Mouse (Mus musculus) embryonic facial prominence, embryonic 12.5 days (tissue): ENCODE results near the gene Eps15l1. TPM values are rescaled to one million over a fixed set of nuclear protein-coding genes. Genes with fewer than 3 reads are reported as not detected.

Experiments used
- ATAC-seq: fragments of 200-750 bp; cut with Nextera tagmentation; 2 replicates; pipeline ENCODE4 v1.8.0; 2017; ENCODE audit not compliant: insufficient number of reproducible peaks, insufficient read depth, low FRiP score, low TSS enrichment
- H3K27ac ChIP-seq: fragments of 300-500 bp; sonication (generic); 2 replicates; pipeline ENCODE4 v1.5.1; 2016; ENCODE audit warnings: mild to moderate bottlenecking
- H3K27me3 ChIP-seq: fragments of 300-500 bp; sonication (generic); 2 replicates; pipeline ENCODE4 v1.6.1; 2016; ENCODE audit warnings: mild to moderate bottlenecking, moderate library complexity
- H3K36me3 ChIP-seq: fragments of 300-500 bp; sonication (generic); 2 replicates; pipeline ENCODE4 v1.6.1; 2016; ENCODE audit warnings: mild to moderate bottlenecking
- H3K4me1 ChIP-seq: fragments of 300-500 bp; sonication (generic); 2 replicates; pipeline ENCODE4 v1.6.1; 2016
- H3K4me2 ChIP-seq: fragments of 300-500 bp; sonication (generic); replicated peaks from 2 replicates; pipeline ENCODE4 v1.6.1; 2016; ENCODE audit warnings: mild to moderate bottlenecking, moderate library complexity
- H3K4me3 ChIP-seq: fragments of 300-500 bp; sonication (generic); 2 replicates; pipeline ENCODE4 v1.5.1; 2016; ENCODE audit warnings: mild to moderate bottlenecking
- H3K9ac ChIP-seq: fragments of 300-500 bp; sonication (generic); 2 replicates; pipeline ENCODE4 v1.6.1; 2016; ENCODE audit warnings: mild to moderate bottlenecking, moderate library complexity
- H3K9me3 ChIP-seq: fragments of 300-500 bp; sonication (generic); 2 replicates; pipeline ENCODE4 v1.6.1; 2016; ENCODE audit warnings: mild to moderate bottlenecking, moderate library complexity
- WGBS: fragments of 180-500 bp; shearing (Covaris S2); methylation state at CpG from one replicate; pipeline ENCODE4 v1.1.7; 2016; 5-methylcytosine and 5-hydroxymethylcytosine counted together
- polyA plus RNA-seq: library from polyadenylated mRNA; unstranded; fragments of >200 nt; fragmentation: Nextera tagmentation; extraction: Ambion mirVana; gene quantifications from 2 replicates; pipeline ENCODE4 v1.2.1, GENCODE M21; 2016

The Eps15l1 gene
- polyA plus RNA-seq, 1 experiment from 2014 or later, result 69.0 TPM

DNA sequence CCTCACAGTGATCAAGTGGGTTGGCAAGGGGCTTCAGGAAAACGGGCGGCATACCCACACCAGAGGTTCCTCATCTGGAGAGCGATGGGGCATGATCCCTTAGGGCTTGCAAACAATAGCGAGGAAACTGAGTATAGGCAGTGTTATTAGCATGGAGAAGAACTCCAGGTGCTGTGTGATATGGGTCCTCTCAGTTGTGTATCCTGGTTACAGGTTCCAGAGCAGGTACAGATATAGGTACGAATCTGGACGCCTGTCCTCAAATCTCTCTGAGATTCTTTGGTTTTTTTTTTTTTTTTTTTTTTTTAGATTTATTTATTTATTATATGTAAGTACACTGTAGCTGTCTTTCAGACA lies 22.7 kb upstream of the Eps15l1 start:
- Histone ChIP-seq H3K4me3 (peak overlapping the region; percentile 46), H3K4me1 (no peaks in the 10 kb centered on the region), H3K36me3 (peaks cover 16% of the 10 kb centered on the region), H3K9me3 (no peaks in the 10 kb centered on the region), H3K4me2 (peak overlapping the region; percentile 52), H3K9ac (peak overlapping the region; percentile 62), H3K27ac (no peak overlapping the region), H3K27me3 (no peaks in the 10 kb centered on the region)
- 41% methylated on average over 6 of the region's 6 CpGs for WGBS
- ATAC-seq, result no peak; the same call in 1 of the 2 replicates

DNA sequence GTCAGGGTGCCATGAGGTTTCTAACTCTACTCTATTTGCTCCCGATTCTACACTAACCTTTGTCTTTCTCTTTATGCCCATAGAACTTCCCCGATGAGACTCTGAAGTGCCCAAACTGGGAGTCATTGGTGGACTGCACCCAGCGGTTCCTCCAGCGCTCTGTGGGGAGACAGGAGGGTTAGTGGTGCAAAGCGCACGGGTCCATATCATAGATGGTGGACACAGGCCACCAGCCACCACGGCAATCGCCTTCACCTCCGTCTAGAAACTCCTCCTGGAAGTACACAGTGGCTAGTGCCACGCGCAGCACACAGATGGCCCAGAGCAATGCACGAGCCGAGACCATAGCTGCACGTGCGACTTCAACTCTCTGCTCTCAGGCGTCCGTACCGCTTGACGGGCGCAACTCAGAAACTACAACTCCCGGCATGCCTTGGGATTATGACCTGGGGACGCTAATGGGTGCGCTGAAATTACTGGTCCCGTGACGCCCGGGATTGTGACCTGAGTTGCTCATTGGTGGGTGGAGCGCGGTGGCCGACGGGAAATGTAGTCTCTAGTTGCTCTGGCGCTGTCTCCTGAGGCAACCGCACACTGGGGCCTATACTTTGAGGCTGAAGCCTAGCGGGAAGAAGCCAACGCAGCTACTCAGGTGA lies 22.2 kb upstream of the Eps15l1 start, which contains the start of the genes Calr3 and 1700030K09Rik:
Calr3 (minus strand) TSS at position 533 of the 656 bp plus-strand sequence.
1700030K09Rik (plus strand) TSS at position 543 of the 656 bp plus-strand sequence.
- peak within 1 kb of the TSS; percentile 52 for H3K4me2 ChIP-seq
- peaks cover 13% of the 10 kb centered on the region for H3K36me3 ChIP-seq
- no peaks in the 10 kb centered on the region for H3K4me1 ChIP-seq
- H3K9ac ChIP-seq, result peak within 1 kb of the TSS; percentile 62
- H3K4me3 ChIP-seq, result peak within 1 kb of the TSS; percentile 46
- H3K27ac ChIP-seq, result no peak within 1 kb of the TSS
- ATAC-seq, result peak; percentile 98
- no peaks in the 10 kb centered on the region for H3K9me3 ChIP-seq
- 6% methylated on average over 34 of the region's 34 CpGs for WGBS
- no peaks in the 10 kb centered on the region for H3K27me3 ChIP-seq

- H3K4me3 ChIP-seq, result no peak overlapping the region
- WGBS, result 72% methylated on average over 8 of the region's 8 CpGs
- H3K27ac ChIP-seq, result no peak overlapping the region
- no peaks in the 10 kb centered on the region for H3K4me1 ChIP-seq
- no peaks in the 10 kb centered on the region for H3K36me3 ChIP-seq
- ATAC-seq, result no peak
- no peak overlapping the region for H3K9ac ChIP-seq
- no peak overlapping the region for H3K4me2 ChIP-seq
- no peaks in the 10 kb centered on the region for H3K27me3 ChIP-seq
- no peaks in the 10 kb centered on the region for H3K9me3 ChIP-seq
These were observed 17.2 kb upstream of the Eps15l1 start for GRCm38 (mm10) chr8:72438248-72439015.

DNA sequence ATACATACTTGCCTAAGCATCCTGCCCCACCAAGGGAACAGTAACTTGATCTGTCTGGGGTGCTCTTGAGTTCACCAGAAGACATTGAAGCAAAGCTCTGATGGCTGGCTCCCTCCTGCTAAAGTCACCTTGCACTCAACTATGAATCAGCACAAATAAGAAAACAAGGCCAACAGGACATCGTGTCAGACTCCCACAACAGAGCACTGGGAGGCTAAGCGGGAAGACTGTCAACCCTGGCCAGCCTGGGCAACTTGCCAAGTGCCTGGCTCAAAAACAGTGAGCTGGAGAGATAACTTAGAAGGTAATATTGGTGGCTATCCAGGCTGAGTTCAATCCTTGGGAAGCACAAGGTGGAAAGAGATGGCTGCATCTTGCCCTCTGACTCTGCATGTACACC lies 13.7 kb upstream of the Eps15l1 start:
- Histone ChIP-seq H3K9me3 (no peaks in the 10 kb centered on the region), H3K27me3 (no peaks in the 10 kb centered on the region), H3K9ac (no peak overlapping the region), H3K4me2 (no peak overlapping the region), H3K36me3 (no peaks in the 10 kb centered on the region), H3K4me1 (no peaks in the 10 kb centered on the region), H3K27ac (no peak overlapping the region), H3K4me3 (no peak overlapping the region)
- 73% methylated on average over 2 of the region's 2 CpGs for WGBS
- no peak for ATAC-seq

DNA sequence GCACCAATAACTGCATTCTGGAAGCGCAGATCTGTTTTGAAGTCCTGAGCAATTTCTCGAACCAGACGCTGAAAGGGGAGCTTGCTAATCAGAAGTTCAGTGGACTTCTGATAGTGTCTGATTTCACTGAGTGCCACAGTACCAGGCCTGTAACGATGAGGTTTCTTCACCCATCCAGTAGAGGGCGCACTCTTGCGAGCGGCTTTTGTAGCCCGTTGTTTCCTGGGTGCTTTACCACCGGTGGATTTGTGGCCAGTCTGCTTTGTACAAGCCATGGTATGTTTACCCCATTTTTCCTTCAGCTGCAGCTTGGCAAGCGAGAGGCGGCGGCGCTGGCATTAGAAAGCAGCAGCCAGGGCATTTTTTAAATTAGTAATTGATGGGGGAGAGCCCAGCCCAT lies 8.4 kb upstream of the Eps15l1 start:
- no peaks in the 10 kb centered on the region for H3K9me3 ChIP-seq
- no peaks in the 10 kb centered on the region for H3K36me3 ChIP-seq
- WGBS, result 52% methylated on average over 13 of the region's 13 CpGs
- no peaks in the 10 kb centered on the region for H3K4me1 ChIP-seq
- no peak overlapping the region for H3K4me2 ChIP-seq
- no peaks in the 10 kb centered on the region for H3K27me3 ChIP-seq
- ATAC-seq, result no peak
- H3K9ac ChIP-seq, result no peak overlapping the region
- H3K27ac ChIP-seq, result no peak overlapping the region
- no peak overlapping the region for H3K4me3 ChIP-seq

- ATAC-seq, result no peak
- Histone ChIP-seq H3K36me3 (0 out of 2 replicates have a peak, but pooled peaks cover 3% of the 10 kb centered on the region), H3K9me3 (no peaks in the 10 kb centered on the region), H3K27me3 (no peaks in the 10 kb centered on the region), H3K4me3 (no peak overlapping the region), H3K9ac (no peak overlapping the region), H3K27ac (no peak overlapping the region), H3K4me2 (no peak overlapping the region), H3K4me1 (peaks cover 27% of the 10 kb centered on the region)
- WGBS, result 76% methylated on average over 1 of the region's 1 CpGs
These were observed 1.7 kb upstream of the Eps15l1 start for GRCm38 (mm10) chr8:72422926-72423325.

DNA sequence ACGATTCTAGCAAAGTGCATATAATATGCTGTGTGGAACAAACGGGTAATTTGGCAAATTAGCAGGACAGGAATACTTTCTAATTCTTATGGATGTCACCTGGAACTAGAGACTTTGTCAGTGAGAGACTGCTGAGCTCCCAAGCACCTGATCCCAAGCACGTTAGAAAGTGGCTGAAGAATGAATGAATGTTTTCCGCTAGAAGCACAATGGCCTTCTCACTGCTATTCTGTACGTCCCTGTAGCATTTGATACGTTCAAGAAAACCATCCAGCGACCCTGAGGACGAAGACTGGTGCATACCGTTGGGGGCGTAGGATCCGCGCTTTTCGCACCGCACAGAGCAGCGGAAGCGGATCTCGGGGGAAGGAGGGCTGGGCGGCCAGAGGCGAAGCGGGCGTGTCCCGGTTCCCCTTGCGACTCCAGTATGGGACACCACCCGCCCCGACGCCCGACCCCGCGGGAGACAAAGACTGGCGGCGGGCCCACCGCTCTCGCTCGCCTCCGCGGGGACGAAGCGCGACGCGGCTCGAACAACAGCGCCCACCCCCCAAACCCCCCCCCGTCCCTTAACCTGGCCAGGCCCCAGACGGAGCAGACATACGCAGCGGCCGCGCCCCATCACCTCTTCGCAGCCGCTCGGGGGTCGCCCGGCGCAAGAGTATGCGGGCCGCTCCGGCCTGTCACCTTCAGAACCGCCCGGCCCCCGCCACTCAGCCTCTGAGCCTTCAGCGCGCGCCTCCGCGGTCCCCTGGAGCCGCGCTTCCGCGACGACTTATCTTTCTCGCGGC lies 494 bp downstream of the Eps15l1 start:
- ATAC-seq, result peak; percentile 74
- Histone ChIP-seq H3K4me1 (peaks cover 44% of the 10 kb centered on the region), H3K27me3 (no peaks in the 10 kb centered on the region), H3K9me3 (no peaks in the 10 kb centered on the region), H3K9ac (peak overlapping the region; percentile 89), H3K4me2 (peak overlapping the region; percentile 73), H3K27ac (peak overlapping the region; percentile 80), H3K36me3 (0 out of 2 replicates have a peak, but pooled peaks cover 4% of the 10 kb centered on the region), H3K4me3 (peak overlapping the region; percentile 84)
- WGBS, result 1% methylated on average over 66 of the region's 73 CpGs

DNA sequence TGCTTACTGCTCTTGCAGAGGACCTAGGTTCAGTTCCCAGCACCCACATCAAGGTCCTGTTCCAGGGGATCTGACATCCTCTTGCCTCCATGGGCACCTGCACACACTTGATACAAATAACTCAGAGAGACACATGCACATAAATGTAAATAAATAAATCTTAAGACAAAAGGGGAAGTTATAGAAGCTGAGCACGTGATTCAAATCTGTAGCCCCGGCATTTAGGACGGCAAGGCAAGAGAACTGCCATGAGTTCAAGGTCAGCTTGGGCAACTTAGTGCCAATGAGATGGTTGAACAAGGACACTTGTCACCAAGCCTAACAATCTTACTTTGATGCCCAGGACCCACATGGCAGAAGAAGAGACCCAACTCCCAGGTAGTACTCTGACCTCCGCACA lies 3.2 kb downstream of the Eps15l1 start:
- no peak for ATAC-seq
- no peak overlapping the region for H3K4me3 ChIP-seq
- no peak overlapping the region for H3K9ac ChIP-seq
- peaks cover 44% of the 10 kb centered on the region for H3K4me1 ChIP-seq
- peaks cover 7% of the 10 kb centered on the region; the same call in 1 of the 2 replicates for H3K36me3 ChIP-seq
- no peak overlapping the region for H3K27ac ChIP-seq
- H3K9me3 ChIP-seq, result no peaks in the 10 kb centered on the region
- WGBS, result 96% methylated on average over 4 of the region's 4 CpGs
- no peaks in the 10 kb centered on the region for H3K27me3 ChIP-seq
- no peak overlapping the region for H3K4me2 ChIP-seq

DNA sequence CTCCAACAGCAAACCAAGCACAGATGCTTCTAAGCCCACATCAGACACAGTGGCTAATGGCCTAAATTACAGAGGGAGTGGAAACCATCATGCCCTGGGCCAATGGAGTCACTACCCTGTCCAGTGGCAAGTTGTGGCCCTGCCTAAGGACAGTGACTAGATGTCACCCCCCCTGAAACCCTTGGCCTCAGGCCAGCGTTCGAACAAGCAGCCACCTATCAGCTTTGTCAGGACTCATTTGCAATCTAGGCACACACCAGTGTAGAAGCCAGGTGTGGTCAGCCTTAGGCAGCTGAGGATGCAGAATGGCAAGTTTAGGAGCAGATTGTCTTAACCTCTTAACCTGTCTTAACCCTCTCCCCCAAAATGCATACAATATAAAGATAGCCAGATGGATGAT lies 6.0 kb downstream of the Eps15l1 start:
- H3K4me1 ChIP-seq, result peaks cover 38% of the 10 kb centered on the region
- peaks cover 12% of the 10 kb centered on the region for H3K36me3 ChIP-seq
- H3K27ac ChIP-seq, result no peak overlapping the region
- no peaks in the 10 kb centered on the region for H3K27me3 ChIP-seq
- H3K4me3 ChIP-seq, result no peak overlapping the region
- no peaks in the 10 kb centered on the region for H3K9me3 ChIP-seq
- H3K4me2 ChIP-seq, result no peak overlapping the region
- no peak overlapping the region for H3K9ac ChIP-seq
- 85% methylated on average over 2 of the region's 2 CpGs for WGBS
- ATAC-seq, result no peak

- no peak overlapping the region for H3K9ac ChIP-seq
These were observed 7.4 kb downstream of the Eps15l1 start for GRCm38 (mm10) chr8:72413839-72414238.

GRCm38 (mm10) chr8:72409443-72409842 lies 11.8 kb downstream of the Eps15l1 start:
- Histone ChIP-seq H3K4me1 (peaks cover 10% of the 10 kb centered on the region; the same call in 1 of the 2 replicates), H3K9me3 (no peaks in the 10 kb centered on the region), H3K4me3 (no peak overlapping the region), H3K27ac (no peak overlapping the region), H3K27me3 (no peaks in the 10 kb centered on the region), H3K4me2 (no peak overlapping the region), H3K36me3 (peaks cover 5% of the 10 kb centered on the region; the same call in 1 of the 2 replicates), H3K9ac (no peak overlapping the region)
- WGBS, result 28% methylated on average over 3 of the region's 3 CpGs
- 0 out of 2 replicates have a peak, but pooled peaks have one; percentile 52 for ATAC-seq

More at GRCm38 (mm10) chr8:72413839-72414238, 7.4 kb downstream of the Eps15l1 start:
- WGBS, result 91% methylated on average over 7 of the region's 7 CpGs
- ATAC-seq, result no peak
- Histone ChIP-seq H3K9me3 (no peaks in the 10 kb centered on the region), H3K4me1 (peaks cover 31% of the 10 kb centered on the region), H3K4me2 (no peak overlapping the region), H3K4me3 (no peak overlapping the region), H3K27me3 (no peaks in the 10 kb centered on the region), H3K36me3 (peaks cover 12% of the 10 kb centered on the region), H3K27ac (no peak overlapping the region)
